Mouse (Mus musculus): ENCODE results near the gene Ephb6. TPM values are rescaled to one million over a fixed set of nuclear protein-coding genes. Genes with fewer than 3 reads are reported as not detected.

The Ephb6 gene
- polyA plus RNA-seq, 1 experiment from 2014 or later: 38.5 TPM

DNA sequence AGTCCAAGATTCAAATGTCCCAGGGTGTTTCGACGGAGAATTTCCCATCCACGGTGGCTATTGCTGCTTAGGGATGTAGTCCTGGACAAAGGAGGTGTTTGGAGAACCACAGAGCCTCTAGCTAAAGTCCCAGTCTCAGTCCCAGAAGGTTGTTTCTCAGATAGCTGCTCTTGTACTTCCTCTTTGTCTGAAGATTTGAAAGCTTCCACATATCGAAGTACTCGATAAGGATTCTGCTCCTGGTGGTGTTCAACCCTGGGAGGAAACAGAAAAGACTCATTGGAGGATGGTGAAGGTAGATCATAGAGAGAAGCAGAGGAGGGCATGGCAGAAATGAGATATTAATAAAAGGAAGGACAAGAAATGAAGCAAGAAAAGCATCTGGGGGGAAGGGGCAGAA, 47.9 kb downstream of the Ephb6 start:
- WGBS: 93% methylated on average over 5 of the region's 5 CpGs
- H3K27me3 ChIP-seq (ENCODE audit: control insufficient read depth, insufficient read depth, low read length): no peaks in the 10 kb centered on the region
- no peak overlapping the region for H3K27ac ChIP-seq (replicated peaks; ENCODE audit: low read depth, low read length)
- H3K9me3 ChIP-seq (ENCODE audit: control insufficient read depth, low read length): no peaks in the 10 kb centered on the region
- no peak for ATAC-seq (ENCODE audit: low FRiP score, low TSS enrichment)
- H3K4me2 ChIP-seq (ENCODE audit: low read length): no peak overlapping the region
- H3K4me3 ChIP-seq (replicated peaks; ENCODE audit: low read depth, low read length): no peak overlapping the region
- DNase-seq: no peak
- H3K36me3 ChIP-seq (ENCODE audit: control insufficient read depth, insufficient read depth, low read length): no peaks in the 10 kb centered on the region
- no peak overlapping the region for H3K9ac ChIP-seq (replicated peaks; ENCODE audit: low read length)
- H3K4me1 ChIP-seq (ENCODE audit: control insufficient read depth, insufficient read depth, low read length): no peaks in the 10 kb centered on the region

DNA sequence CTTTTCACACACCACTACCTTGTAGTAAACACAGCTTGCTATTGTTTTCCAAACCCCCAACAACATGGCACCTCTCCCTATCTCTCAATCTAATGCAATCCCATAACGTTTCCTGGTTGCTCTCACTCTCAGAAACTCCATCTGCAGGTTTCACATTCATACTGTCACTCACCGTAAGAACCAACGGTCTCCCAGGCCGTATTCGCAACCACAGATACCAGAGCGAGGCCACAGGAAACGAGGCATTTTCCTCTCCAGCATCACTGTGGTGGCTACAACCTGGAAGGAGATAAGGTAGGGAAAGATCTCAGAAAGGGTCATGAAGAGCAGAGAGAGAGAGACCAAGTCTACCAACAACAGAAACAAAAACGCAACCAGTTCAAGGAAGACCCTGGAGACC, 49.4 kb downstream of the Ephb6 start:
- WGBS: 91% methylated on average over 8 of the region's 8 CpGs
- DNase-seq (no peak), ATAC-seq (ENCODE audit: low FRiP score, low TSS enrichment) (no peak)
- no peaks in the 10 kb centered on the region for H3K4me1 ChIP-seq (ENCODE audit: control insufficient read depth, insufficient read depth, low read length)
- no peaks in the 10 kb centered on the region for H3K36me3 ChIP-seq (ENCODE audit: control insufficient read depth, insufficient read depth, low read length)
- H3K9ac ChIP-seq (replicated peaks; ENCODE audit: low read length): no peak overlapping the region
- H3K27ac ChIP-seq (replicated peaks; ENCODE audit: low read depth, low read length): no peak overlapping the region
- H3K27me3 ChIP-seq (ENCODE audit: control insufficient read depth, insufficient read depth, low read length): no peaks in the 10 kb centered on the region
- no peaks in the 10 kb centered on the region for H3K9me3 ChIP-seq (ENCODE audit: control insufficient read depth, low read length)
- H3K4me2 ChIP-seq (ENCODE audit: low read length): no peak overlapping the region
- no peak overlapping the region for H3K4me3 ChIP-seq (replicated peaks; ENCODE audit: low read depth, low read length)

GRCm38 (mm10) chr6:41658487-41658886, 53.2 kb downstream of the Ephb6 start:
- DNase-seq (no peak), ATAC-seq (ENCODE audit: low FRiP score, low TSS enrichment) (no peak)
- H3K27me3 ChIP-seq (ENCODE audit: control insufficient read depth, insufficient read depth, low read length): no peaks in the 10 kb centered on the region
- no peak overlapping the region for H3K9ac ChIP-seq (replicated peaks; ENCODE audit: low read length)
- WGBS: 90% methylated on average over 1 of the region's 1 CpGs
- no peak overlapping the region for H3K4me2 ChIP-seq (ENCODE audit: low read length)
- H3K4me3 ChIP-seq (replicated peaks; ENCODE audit: low read depth, low read length): no peak overlapping the region
- no peaks in the 10 kb centered on the region for H3K4me1 ChIP-seq (ENCODE audit: control insufficient read depth, insufficient read depth, low read length)
- H3K9me3 ChIP-seq (ENCODE audit: control insufficient read depth, low read length): no peaks in the 10 kb centered on the region
- H3K36me3 ChIP-seq (ENCODE audit: control insufficient read depth, insufficient read depth, low read length): no peaks in the 10 kb centered on the region
- no peak overlapping the region for H3K27ac ChIP-seq (replicated peaks; ENCODE audit: low read depth, low read length)

DNA sequence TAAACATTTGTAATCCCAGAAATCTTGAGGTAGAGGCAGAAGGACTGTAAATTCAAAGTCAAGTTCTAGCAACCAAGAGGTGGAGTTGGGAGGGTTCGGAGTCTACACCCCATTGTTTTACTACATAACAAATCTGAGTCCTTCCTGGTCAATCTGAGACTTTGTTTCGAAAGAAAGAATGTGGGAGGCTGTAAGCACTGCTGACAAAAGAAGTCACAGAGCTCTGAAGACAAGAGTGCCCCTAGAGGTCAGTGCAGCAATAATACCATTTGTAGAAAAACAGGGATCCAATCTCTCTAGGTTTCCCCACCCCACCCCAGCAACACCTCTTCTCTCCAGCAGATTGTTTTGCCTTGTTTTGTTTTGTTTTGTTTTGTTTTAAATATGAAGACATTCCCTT, 57.0 kb downstream of the Ephb6 start:
- Histone ChIP-seq H3K4me3 (replicated peaks; ENCODE audit: low read depth, low read length) (no peak overlapping the region), H3K4me1 (ENCODE audit: control insufficient read depth, insufficient read depth, low read length) (no peaks in the 10 kb centered on the region), H3K27ac (replicated peaks; ENCODE audit: low read depth, low read length) (no peak overlapping the region), H3K9ac (replicated peaks; ENCODE audit: low read length) (no peak overlapping the region), H3K4me2 (ENCODE audit: low read length) (no peak overlapping the region), H3K36me3 (ENCODE audit: control insufficient read depth, insufficient read depth, low read length) (no peaks in the 10 kb centered on the region), H3K27me3 (ENCODE audit: control insufficient read depth, insufficient read depth, low read length) (no peaks in the 10 kb centered on the region), H3K9me3 (ENCODE audit: control insufficient read depth, low read length) (no peaks in the 10 kb centered on the region)
- peak; percentile 14 for DNase-seq
- WGBS: 37% methylated on average over 2 of the region's 2 CpGs
- no peak for ATAC-seq (ENCODE audit: low FRiP score, low TSS enrichment)

Other genes with a start within 250 kb of the Ephb6 start
- not detected in 2 replicates for gene Prss3, start 227.8 kb upstream of the Ephb6 start, polyA plus RNA-seq (2014; fragmentation: Nextera tagmentation; extraction: Ambion mirVana)
- not detected in 2 replicates for gene Gm5771, start 213.1 kb upstream of the Ephb6 start, polyA plus RNA-seq (2014; fragmentation: Nextera tagmentation; extraction: Ambion mirVana)
- not detected in 2 replicates for gene Gm10334, start 159.3 kb upstream of the Ephb6 start, polyA plus RNA-seq (2014; fragmentation: Nextera tagmentation; extraction: Ambion mirVana)
- not detected in 2 replicates for gene Prss1, start 146.6 kb upstream of the Ephb6 start, polyA plus RNA-seq (2014; fragmentation: Nextera tagmentation; extraction: Ambion mirVana)
- not detected in 2 replicates for gene Prss2, start 83.7 kb upstream of the Ephb6 start, polyA plus RNA-seq (2014; fragmentation: Nextera tagmentation; extraction: Ambion mirVana)
- 1.2 and 1.7 TPM in 2 replicates for gene Trpv6, start 30.9 kb downstream of the Ephb6 start, polyA plus RNA-seq (2014; fragmentation: Nextera tagmentation; extraction: Ambion mirVana)
- gene Trpv5, start 75.3 kb downstream of the Ephb6 start, polyA plus RNA-seq (2014; fragmentation: Nextera tagmentation; extraction: Ambion mirVana): not detected in 2 replicates
- gene Llcfc1, start 78.9 kb downstream of the Ephb6 start, polyA plus RNA-seq (2014; fragmentation: Nextera tagmentation; extraction: Ambion mirVana): not detected in 2 replicates
- 0.72 TPM in 1 of 2 replicates, not detected in the other for gene Kel, start 98.9 kb downstream of the Ephb6 start, polyA plus RNA-seq (2014; fragmentation: Nextera tagmentation; extraction: Ambion mirVana)
- gene Olfr459, start 169.7 kb downstream of the Ephb6 start, polyA plus RNA-seq (2014; fragmentation: Nextera tagmentation; extraction: Ambion mirVana): not detected in 2 replicates
- gene Pip, start 242.1 kb downstream of the Ephb6 start, polyA plus RNA-seq (2014; fragmentation: Nextera tagmentation; extraction: Ambion mirVana): not detected in 2 replicates
- gene Sval2, start 247.5 kb downstream of the Ephb6 start, polyA plus RNA-seq (2014; fragmentation: Nextera tagmentation; extraction: Ambion mirVana): not detected in 2 replicates

Measured in midbrain, embryonic 14.5 days (tissue).